Mouse (Mus musculus) Muller cell, postnatal 12 days (primary cell): Measurements from ENCODE around the gene Tmc2.

Experiments used
- DNase-seq: peaks from one replicate; pipeline ENCODE4 v3.0.0-alpha.2; 2015; ENCODE audit errors: inconsistent ontology term

Tmc2 gene

GRCm38 (mm10) chr2:130296134-130296745 is 101.2 kb downstream of the Tmc2 start:
- DNase-seq = no peak

- DNase-seq = no peak
These were observed 102.6 kb downstream of the Tmc2 start for GRCm38 (mm10) chr2:130297580-130297979.

- no peak for DNase-seq
These were observed 108.0 kb downstream of the Tmc2 start for GRCm38 (mm10) chr2:130303014-130303413.
